Mouse (Mus musculus) hindbrain, postnatal 0 days (tissue): ENCODE measurements around the gene Tctex1d4. TPM values are rescaled to one million over a fixed set of nuclear protein-coding genes. Genes with fewer than 3 reads are reported as not detected.

ENCODE experiments used
- ATAC-seq: fragments of 200-750 bp; cut with Nextera tagmentation; 2 replicates; pipeline ENCODE4 v1.8.0; 2017; ENCODE audit warnings: mild to moderate bottlenecking, moderate TSS enrichment, moderate library complexity
- DNase-seq: peaks from one replicate; pipeline ENCODE4 v3.0.0-alpha.2; 2015; ENCODE audit warnings: low spot score
- H3K27ac ChIP-seq: fragments of 300-500 bp; sonication (generic); 2 replicates; pipeline ENCODE4 v1.5.1; 2014; ENCODE audit warnings: mild to moderate bottlenecking
- H3K27me3 ChIP-seq: fragments of 300-500 bp; sonication (generic); 2 replicates; pipeline ENCODE4 v1.6.1; 2014; ENCODE audit warnings: low read length, mixed read lengths; ENCODE audit not compliant: insufficient read depth
- H3K36me3 ChIP-seq: fragments of 300-500 bp; sonication (generic); 2 replicates; pipeline ENCODE4 v1.6.1; 2014; ENCODE audit warnings: low read length, mixed read lengths; ENCODE audit not compliant: insufficient read depth
- H3K4me1 ChIP-seq: fragments of 300-500 bp; sonication (generic); 2 replicates; pipeline ENCODE4 v1.6.1; 2014; ENCODE audit warnings: antibody characterized with exemption, low read length, mixed read lengths; ENCODE audit not compliant: insufficient read depth
- H3K4me2 ChIP-seq: fragments of 300-500 bp; sonication (generic); 2 replicates; pipeline ENCODE4 v1.6.1; 2014; ENCODE audit warnings: low read depth, mild to moderate bottlenecking, low read length, moderate library complexity, mixed read lengths
- H3K4me3 ChIP-seq: fragments of 300-500 bp; sonication (generic); 2 replicates; pipeline ENCODE4 v1.5.1; 2014; ENCODE audit warnings: low read length
- H3K9ac ChIP-seq: fragments of 300-500 bp; sonication (generic); replicated peaks from 2 replicates; pipeline ENCODE4 v1.6.1; 2014; ENCODE audit warnings: mild to moderate bottlenecking, low read length, moderate library complexity, mixed read lengths
- H3K9me3 ChIP-seq: fragments of 300-500 bp; sonication (generic); 2 replicates; pipeline ENCODE4 v1.6.1; 2016; ENCODE audit warnings: low read length, mixed read lengths
- CTCF ChIP-seq: IDR thresholded peaks from 2 replicates; pipeline ENCODE4 v1.5.1; 2016; ENCODE audit warnings: antibody characterized with exemption, control low read depth, low read depth
- WGBS: fragments of 180-500 bp; shearing (Covaris S2); extraction: QIAGEN DNeasy Blood & Tissue Kit; methylation state at CpG from one replicate; pipeline ENCODE4 v1.1.7; 2014; 5-methylcytosine and 5-hydroxymethylcytosine counted together
- polyA plus RNA-seq: library from polyadenylated mRNA; unstranded; fragments of >200 nt; fragmentation: Nextera tagmentation; extraction: Ambion mirVana; gene quantifications from 2 replicates; pipeline ENCODE4 v1.2.1, GENCODE M21; 2015
- total RNA-seq: library from RNA; depleted of rRNA; stranded (reverse); fragments of >200 nt; gene quantifications from 2 replicates; pipeline ENCODE4 v1.2.3, GENCODE M21; 2014

Gene Tctex1d4
- total and polyA plus RNA-seq, 2 experiments from 2014 or later = 2.8 to 5.8 TPM

DNA sequence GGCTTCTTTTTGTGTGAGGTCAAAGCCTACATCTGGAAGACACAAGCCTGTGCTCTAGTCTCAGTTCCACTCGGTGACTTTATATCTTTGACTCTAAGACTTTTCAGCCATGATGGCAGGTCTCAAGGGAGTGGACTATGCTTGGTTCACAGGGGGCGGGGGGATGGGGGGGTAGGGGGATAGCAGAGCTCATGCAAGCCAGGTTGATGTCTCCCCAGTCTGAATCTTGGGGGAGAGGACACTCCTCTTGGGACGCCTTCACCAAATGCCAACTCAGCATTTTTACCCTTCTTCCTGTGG lies 2.4 kb upstream of the Tctex1d4 start:
- DNase-seq = no peak
- H3K27ac ChIP-seq = 0 out of 2 replicates have a peak overlapping the region, but pooled peaks have one; percentile 80
- TF ChIP-seq CTCF = no peak

DNA sequence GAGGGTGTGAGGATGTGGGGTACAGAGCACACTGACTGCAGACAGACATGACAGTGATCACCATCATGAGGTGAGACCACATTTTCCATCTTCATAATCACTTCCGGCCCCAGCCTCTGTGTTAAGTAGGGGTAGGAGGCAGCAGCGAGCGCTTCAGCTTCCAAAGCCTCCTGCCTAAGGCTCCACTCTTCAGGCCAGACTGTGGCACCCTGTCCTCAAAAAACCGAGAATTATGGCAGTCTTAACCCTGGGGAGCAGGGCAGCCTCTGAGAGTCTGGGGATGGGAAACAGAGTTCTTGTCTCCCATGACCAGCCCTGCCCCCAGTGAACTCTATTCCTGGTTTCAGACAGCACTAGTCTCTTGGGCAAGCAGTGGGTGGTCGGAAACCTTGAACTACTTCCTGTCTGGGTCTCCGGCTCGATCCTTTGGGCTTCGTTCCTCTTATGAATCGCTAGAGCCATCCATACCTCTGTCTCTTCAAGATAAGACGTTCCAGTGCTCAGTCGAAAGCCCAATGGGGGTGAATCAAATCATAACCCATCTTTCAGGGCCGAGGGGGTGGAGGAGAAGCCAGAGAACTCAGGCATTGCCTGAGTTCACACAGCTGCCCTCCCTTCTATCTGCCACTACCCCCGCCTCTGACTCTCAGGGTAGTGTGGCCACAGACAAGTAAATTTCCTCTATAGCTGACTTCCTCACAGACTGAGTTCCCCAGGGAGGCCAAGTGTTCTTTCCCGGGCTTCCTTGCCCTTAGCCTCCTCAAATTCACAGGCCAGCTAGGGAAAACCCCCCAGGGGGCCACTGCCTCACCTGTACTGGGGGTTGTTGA lies 1.9 kb upstream of the Tctex1d4 start:
- Histone ChIP-seq H3K4me3 (no peak overlapping the region), H3K4me1 (peaks cover 7% of the 10 kb centered on the region), H3K4me2 (no peak overlapping the region), H3K36me3 (peaks cover 23% of the 10 kb centered on the region), H3K27me3 (no peaks in the 10 kb centered on the region), H3K27ac (peak overlapping the region; percentile 80), H3K9ac (peak overlapping the region; percentile 33), H3K9me3 (no peaks in the 10 kb centered on the region)
- TF ChIP-seq CTCF = 0 out of 2 replicates have a peak, but pooled peaks have one; percentile 4
- DNase-seq (no peak), ATAC-seq (no peak)
- 68% methylated on average over 14 of the region's 14 CpGs for WGBS

More for the DNA sequence above, 2.4 kb upstream of the Tctex1d4 start:
- WGBS = 93% methylated on average over 3 of the region's 3 CpGs
- H3K27me3 ChIP-seq = no peaks in the 10 kb centered on the region
- H3K9ac ChIP-seq = no peak overlapping the region
- no peak overlapping the region for H3K4me2 ChIP-seq
- H3K9me3 ChIP-seq = no peaks in the 10 kb centered on the region
- peaks cover 19% of the 10 kb centered on the region for H3K36me3 ChIP-seq
- H3K4me1 ChIP-seq = peaks cover 7% of the 10 kb centered on the region
- no peak for ATAC-seq
- no peak overlapping the region for H3K4me3 ChIP-seq

DNA sequence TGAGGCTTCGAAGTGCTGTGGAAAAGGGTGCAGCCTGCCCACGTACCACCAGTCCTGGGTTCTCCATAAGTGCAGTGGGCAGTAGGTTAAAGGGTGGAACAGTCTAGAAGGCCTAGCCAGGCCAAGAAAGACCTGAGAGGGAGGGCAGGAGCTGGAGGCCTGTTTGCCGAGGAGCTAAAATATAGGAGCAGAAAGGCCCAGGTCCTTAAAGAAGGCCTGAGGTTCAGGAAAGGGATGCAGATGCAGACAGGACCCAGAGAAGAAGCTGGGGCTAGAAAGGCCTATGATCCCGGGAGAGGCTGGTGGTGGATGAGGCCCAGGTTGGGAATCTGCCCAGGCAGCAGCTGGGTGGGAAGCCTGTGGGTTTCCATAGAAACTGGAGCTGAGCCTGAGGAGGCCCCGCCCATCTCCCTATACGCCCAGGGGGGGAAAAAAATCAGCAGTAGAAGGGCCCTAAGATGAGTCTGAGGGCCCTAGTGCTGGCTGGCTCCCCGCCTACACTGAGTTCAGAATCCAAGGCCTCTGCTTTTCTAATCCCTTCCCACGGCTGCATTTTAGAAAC lies 1.2 kb upstream of the Tctex1d4 start, which contains the start of gene Btbd19:
Gene Btbd19, minus strand, starts transcription at position 378 of the 562 bp plus-strand sequence.
- peak within 1 kb of the TSS; percentile 33 for H3K9ac ChIP-seq
- peak; percentile 82 for DNase-seq
- no peak within 1 kb of the TSS for H3K4me3 ChIP-seq
- peak; percentile 58 for ATAC-seq
- H3K4me2 ChIP-seq = no peak within 1 kb of the TSS
- H3K27me3 ChIP-seq = no peaks in the 10 kb centered on the region
- H3K36me3 ChIP-seq = peaks cover 30% of the 10 kb centered on the region
- TF ChIP-seq CTCF = no peak
- no peaks in the 10 kb centered on the region for H3K9me3 ChIP-seq
- WGBS = 26% methylated on average over 8 of the region's 8 CpGs
- H3K27ac ChIP-seq = peak within 1 kb of the TSS; percentile 80
- H3K4me1 ChIP-seq = peaks cover 7% of the 10 kb centered on the region

DNA sequence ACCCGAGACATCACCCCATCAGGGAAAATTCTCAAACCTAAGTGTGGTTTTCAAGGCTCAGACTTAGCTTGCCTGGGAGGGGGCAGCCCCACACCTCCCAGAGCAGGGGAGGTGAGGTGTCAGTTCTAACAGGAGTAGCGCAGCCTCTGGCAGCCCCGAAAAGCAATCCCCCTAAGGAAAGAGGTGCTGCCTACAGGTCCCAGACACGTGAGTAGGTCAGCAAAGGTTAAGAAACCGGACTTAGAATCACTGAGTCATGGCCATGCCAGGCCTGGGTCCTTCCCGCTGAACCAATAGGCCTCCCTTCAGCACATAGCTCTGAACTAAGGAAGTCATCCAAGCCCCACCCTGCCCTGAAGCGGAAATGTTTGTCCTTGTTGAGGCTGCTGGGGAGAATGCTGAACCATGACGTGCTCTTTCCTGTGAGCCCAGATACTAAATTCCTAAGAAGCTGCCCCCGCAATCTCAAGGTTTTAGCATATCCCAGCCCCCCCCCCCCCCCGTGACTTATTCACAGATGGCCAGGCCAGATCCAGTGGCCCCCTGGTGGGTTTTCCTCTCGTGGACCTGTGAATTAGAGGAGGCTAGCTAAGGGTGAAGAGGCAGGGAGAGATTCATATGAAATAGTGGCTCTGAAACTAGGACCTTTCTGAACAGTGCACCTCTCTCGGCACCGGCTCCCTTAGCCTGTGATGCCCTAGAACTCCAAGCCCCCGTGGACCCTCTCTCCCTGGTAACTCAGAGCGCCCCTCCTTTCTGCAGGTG lies 502 bp upstream of the Tctex1d4 start:
- Histone ChIP-seq H3K9ac (peak overlapping the region; percentile 33; the same call in 1 of the 2 replicates), H3K27ac (peak overlapping the region; percentile 80), H3K4me1 (peaks cover 7% of the 10 kb centered on the region), H3K36me3 (peaks cover 36% of the 10 kb centered on the region), H3K4me3 (no peak overlapping the region), H3K4me2 (no peak overlapping the region), H3K9me3 (no peaks in the 10 kb centered on the region), H3K27me3 (no peaks in the 10 kb centered on the region)
- TF ChIP-seq CTCF = no peak
- 47% methylated on average over 15 of the region's 15 CpGs for WGBS
- peak; percentile 16; the same call in 1 of the 2 replicates for ATAC-seq
- DNase-seq = peak; percentile 33

DNA sequence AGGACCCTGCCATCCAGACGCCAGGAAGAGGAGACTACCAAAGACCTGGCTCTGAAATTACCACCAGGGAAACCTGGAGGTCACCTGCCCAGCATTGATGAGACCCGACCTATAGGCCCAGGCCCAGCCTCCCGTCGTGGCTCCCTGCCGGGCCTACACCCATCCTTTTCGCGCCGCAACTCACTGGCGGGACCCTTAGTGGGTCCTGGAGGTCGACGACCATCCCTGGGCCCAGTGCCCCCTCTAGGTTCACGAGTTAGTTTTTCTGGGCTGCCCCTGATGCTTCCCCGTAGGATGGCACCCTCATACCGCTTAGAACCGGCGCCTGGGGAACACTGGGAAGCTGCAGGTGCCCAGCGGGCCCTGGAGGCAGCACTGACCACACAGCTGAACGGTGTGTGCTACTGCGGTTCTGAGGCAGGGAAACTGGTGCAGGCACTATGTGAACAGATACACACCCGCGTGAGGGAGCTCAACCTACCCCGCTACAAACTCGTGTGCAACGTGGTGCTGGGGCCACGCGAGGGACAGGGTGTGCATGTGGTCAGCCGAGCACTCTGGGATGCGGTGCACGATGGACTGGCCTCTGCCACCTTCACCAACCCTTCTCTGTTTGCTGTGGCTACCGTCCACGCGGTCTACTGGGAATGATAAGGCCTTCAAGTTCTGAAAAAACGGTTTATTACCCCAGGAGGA lies 1.5 kb downstream of the Tctex1d4 start:
- 92% methylated on average over 33 of the region's 33 CpGs for WGBS
- no peak for ATAC-seq
- peaks cover 40% of the 10 kb centered on the region for H3K36me3 ChIP-seq
- peaks cover 16% of the 10 kb centered on the region for H3K4me1 ChIP-seq
- H3K4me3 ChIP-seq = no peak overlapping the region
- H3K27ac ChIP-seq = no peak overlapping the region
- H3K27me3 ChIP-seq = no peaks in the 10 kb centered on the region
- H3K9me3 ChIP-seq = no peaks in the 10 kb centered on the region
- no peak overlapping the region for H3K9ac ChIP-seq
- H3K4me2 ChIP-seq = no peak overlapping the region
- DNase-seq = no peak
- no peak for TF ChIP-seq CTCF

DNA sequence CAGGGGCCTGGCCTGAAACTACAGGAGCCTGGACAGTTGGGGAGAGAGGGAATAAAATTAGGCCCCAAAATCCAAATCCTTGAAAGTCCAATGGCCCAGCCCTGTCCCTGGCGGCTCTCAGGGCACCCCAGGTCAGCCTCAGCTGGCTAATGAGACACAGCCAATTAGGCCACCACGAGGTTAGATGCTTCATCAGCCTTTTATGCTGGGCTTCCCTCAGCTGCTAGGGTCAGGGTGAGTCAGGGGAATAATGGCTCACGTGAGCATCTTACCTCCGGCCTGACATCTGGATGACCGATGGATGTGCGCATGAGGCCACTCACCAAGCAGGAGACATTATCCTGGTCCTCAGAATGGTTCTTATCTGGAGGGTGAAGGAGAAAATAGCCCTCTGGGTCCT lies 4.2 kb downstream of the Tctex1d4 start:
- ATAC-seq = no peak
- 44% methylated on average over 6 of the region's 6 CpGs for WGBS

More for the DNA sequence above, 4.2 kb downstream of the Tctex1d4 start:
- no peaks in the 10 kb centered on the region for H3K9me3 ChIP-seq
- DNase-seq = no peak
- no peak overlapping the region for H3K4me3 ChIP-seq
- no peak overlapping the region for H3K9ac ChIP-seq
- H3K4me1 ChIP-seq = 0 out of 2 replicates have a peak, but pooled peaks cover 8% of the 10 kb centered on the region
- H3K27ac ChIP-seq = no peak overlapping the region
- H3K27me3 ChIP-seq = no peaks in the 10 kb centered on the region
- no peak overlapping the region for H3K4me2 ChIP-seq
- H3K36me3 ChIP-seq = peaks cover 40% of the 10 kb centered on the region
- TF ChIP-seq CTCF = no peak
